Mouse (Mus musculus) embryonic facial prominence, embryonic 10.5 days (tissue): ENCODE measurements around the gene Fam71a. TPM values are rescaled to one million over a fixed set of nuclear protein-coding genes. Genes with fewer than 3 reads are reported as not detected.
A peak's percentile ranks its signal among the peaks of the same experiment; 100 is the strongest.

ENCODE experiments used
- DNase-seq: peaks from one replicate; pipeline ENCODE4 v3.0.0-alpha.2; 2017; ENCODE audit warnings: low spot score
- H3K27ac ChIP-seq: fragments of 300-500 bp; sonication (generic); replicated peaks from 2 replicates; pipeline ENCODE4 v1.5.1; 2016; ENCODE audit warnings: mild to moderate bottlenecking
- H3K27me3 ChIP-seq: fragments of 300-500 bp; sonication (generic); replicated peaks from 2 replicates; pipeline ENCODE4 v1.6.1; 2016; ENCODE audit warnings: low read depth, mild to moderate bottlenecking; ENCODE audit not compliant: poor library complexity, severe bottlenecking
- H3K36me3 ChIP-seq: fragments of 300-500 bp; sonication (generic); replicated peaks from 2 replicates; pipeline ENCODE4 v1.6.1; 2016; ENCODE audit warnings: mild to moderate bottlenecking, moderate library complexity
- H3K4me1 ChIP-seq: fragments of 300-500 bp; sonication (generic); 2 replicates; pipeline ENCODE4 v1.6.1; 2016
- H3K4me3 ChIP-seq: fragments of 300-500 bp; sonication (generic); 2 replicates; pipeline ENCODE4 v1.5.1; 2016; ENCODE audit warnings: mild to moderate bottlenecking, moderate library complexity
- H3K9me3 ChIP-seq: fragments of 300-500 bp; sonication (generic); 2 replicates; pipeline ENCODE4 v1.6.1; 2016; ENCODE audit warnings: mild to moderate bottlenecking
- WGBS: fragments of 180-500 bp; shearing (Covaris S2); methylation state at CpG from one replicate; pipeline ENCODE4 v1.1.7; 2016; 5-methylcytosine and 5-hydroxymethylcytosine counted together
- polyA plus RNA-seq: library from polyadenylated mRNA; unstranded; fragments of >200 nt; fragmentation: Nextera tagmentation; extraction: Ambion mirVana; gene quantifications from 2 replicates; pipeline ENCODE4 v1.2.1, GENCODE M21; 2016

Fam71a gene
- polyA plus RNA-seq = not detected in 2 replicates

GRCm38 (mm10) chr1:191164717-191165116 lies at the start of gene Fam71a:
TSS of gene Fam71a (minus strand) at chr1:191164817.
- no peak within 1 kb of the TSS for H3K27ac ChIP-seq
- 79% methylated on average over 3 of the region's 3 CpGs for WGBS

GRCm38 (mm10) chr1:191211096-191211495 lies 46.5 kb upstream of the Fam71a start:
- Histone ChIP-seq H3K9me3 (no peaks in the 10 kb centered on the region), H3K4me1 (peaks cover 3% of the 10 kb centered on the region), H3K4me3 (no peak overlapping the region), H3K27me3 (0 out of 2 replicates have a peak, but pooled peaks cover 4% of the 10 kb centered on the region), H3K36me3 (no peaks in the 10 kb centered on the region), H3K27ac (no peak overlapping the region)
- 67% methylated on average over 2 of the region's 2 CpGs for WGBS
- no peak for DNase-seq

More at GRCm38 (mm10) chr1:191164717-191165116, at the start of gene Fam71a:
- H3K27me3 ChIP-seq = no peaks in the 10 kb centered on the region
- no peaks in the 10 kb centered on the region; the same call in 1 of the 2 replicates for H3K9me3 ChIP-seq
- no peak within 1 kb of the TSS for H3K4me3 ChIP-seq
- DNase-seq = no peak
- peaks cover 15% of the 10 kb centered on the region for H3K4me1 ChIP-seq
- H3K36me3 ChIP-seq = no peaks in the 10 kb centered on the region

- WGBS = 87% methylated on average over 5 of the region's 5 CpGs
- Histone ChIP-seq H3K9me3 (no peaks in the 10 kb centered on the region), H3K4me3 (no peak overlapping the region), H3K27ac (no peak overlapping the region), H3K4me1 (no peaks in the 10 kb centered on the region), H3K36me3 (no peaks in the 10 kb centered on the region), H3K27me3 (no peaks in the 10 kb centered on the region)
- no peak for DNase-seq
Measured at GRCm38 (mm10) chr1:191205791-191206190, 41.2 kb upstream of the Fam71a start.

- Histone ChIP-seq H3K4me1 (no peaks in the 10 kb centered on the region), H3K36me3 (no peaks in the 10 kb centered on the region), H3K27me3 (no peaks in the 10 kb centered on the region), H3K9me3 (no peaks in the 10 kb centered on the region), H3K27ac (no peak overlapping the region), H3K4me3 (no peak overlapping the region)
- 55% methylated on average over 5 of the region's 5 CpGs for WGBS
- peak; percentile 49 for DNase-seq
Measured at GRCm38 (mm10) chr1:191204876-191205275, 40.3 kb upstream of the Fam71a start.

- DNase-seq = no peak
- H3K4me1 ChIP-seq = no peaks in the 10 kb centered on the region
- H3K27ac ChIP-seq = no peak overlapping the region
- WGBS = 76% methylated on average over 2 of the region's 2 CpGs
- no peak overlapping the region for H3K4me3 ChIP-seq
- H3K9me3 ChIP-seq = no peaks in the 10 kb centered on the region
- no peaks in the 10 kb centered on the region for H3K27me3 ChIP-seq
- H3K36me3 ChIP-seq = no peaks in the 10 kb centered on the region
Measured at GRCm38 (mm10) chr1:191203496-191203895, 38.9 kb upstream of the Fam71a start.

GRCm38 (mm10) chr1:191202208-191202952 lies 37.8 kb upstream of the Fam71a start:
- 83% methylated on average over 11 of the region's 11 CpGs for WGBS
- no peak for DNase-seq

GRCm38 (mm10) chr1:191200816-191201602 lies 36.4 kb upstream of the Fam71a start:
- Histone ChIP-seq H3K27ac (no peak overlapping the region), H3K9me3 (no peaks in the 10 kb centered on the region), H3K4me1 (no peaks in the 10 kb centered on the region), H3K36me3 (no peaks in the 10 kb centered on the region), H3K4me3 (no peak overlapping the region), H3K27me3 (no peaks in the 10 kb centered on the region)
- WGBS = 86% methylated on average over 9 of the region's 9 CpGs
- DNase-seq = no peak

More at GRCm38 (mm10) chr1:191202208-191202952, 37.8 kb upstream of the Fam71a start:
- Histone ChIP-seq H3K27me3 (no peaks in the 10 kb centered on the region), H3K27ac (no peak overlapping the region), H3K4me1 (no peaks in the 10 kb centered on the region), H3K9me3 (no peaks in the 10 kb centered on the region), H3K36me3 (no peaks in the 10 kb centered on the region), H3K4me3 (no peak overlapping the region)

- 77% methylated on average over 7 of the region's 7 CpGs for WGBS
- H3K9me3 ChIP-seq = no peaks in the 10 kb centered on the region
- H3K4me1 ChIP-seq = no peaks in the 10 kb centered on the region
- no peaks in the 10 kb centered on the region for H3K36me3 ChIP-seq
- no peak overlapping the region for H3K27ac ChIP-seq
- no peaks in the 10 kb centered on the region for H3K27me3 ChIP-seq
- no peak for DNase-seq
- no peak overlapping the region for H3K4me3 ChIP-seq
Measured at GRCm38 (mm10) chr1:191197916-191198315, 33.3 kb upstream of the Fam71a start.

- no peak for DNase-seq
- Histone ChIP-seq H3K27ac (no peak overlapping the region), H3K27me3 (peaks cover 11% of the 10 kb centered on the region), H3K4me1 (no peaks in the 10 kb centered on the region), H3K9me3 (no peaks in the 10 kb centered on the region), H3K4me3 (no peak overlapping the region), H3K36me3 (no peaks in the 10 kb centered on the region)
- WGBS = 92% methylated on average over 6 of the region's 6 CpGs
Measured at GRCm38 (mm10) chr1:191196016-191196415, 31.4 kb upstream of the Fam71a start.

- no peak for DNase-seq
- Histone ChIP-seq H3K36me3 (no peaks in the 10 kb centered on the region), H3K4me1 (no peaks in the 10 kb centered on the region), H3K9me3 (no peaks in the 10 kb centered on the region), H3K27ac (no peak overlapping the region), H3K4me3 (no peak overlapping the region), H3K27me3 (peaks cover 25% of the 10 kb centered on the region)
- 56% methylated on average over 14 of the region's 14 CpGs for WGBS
Measured at GRCm38 (mm10) chr1:191193657-191194424, 29.2 kb upstream of the Fam71a start.

- Histone ChIP-seq H3K4me3 (no peak overlapping the region), H3K9me3 (no peaks in the 10 kb centered on the region), H3K27ac (no peak overlapping the region), H3K36me3 (no peaks in the 10 kb centered on the region), H3K27me3 (peaks cover 36% of the 10 kb centered on the region), H3K4me1 (no peaks in the 10 kb centered on the region)
- whole genome bisulfite sequencing = 81% methylated on average over 6 of the region's 6 CpGs
- DNase-seq = no peak
Measured at GRCm38 (mm10) chr1:191192751-191193150, 28.1 kb upstream of the Fam71a start.

GRCm38 (mm10) chr1:191192213-191192612 lies 27.6 kb upstream of the Fam71a start:
- WGBS = 73% methylated on average over 6 of the region's 6 CpGs

More at GRCm38 (mm10) chr1:191192213-191192612, 27.6 kb upstream of the Fam71a start:
- H3K9me3 ChIP-seq = no peaks in the 10 kb centered on the region
- DNase-seq = no peak
- H3K4me3 ChIP-seq = no peak overlapping the region
- peaks cover 42% of the 10 kb centered on the region for H3K27me3 ChIP-seq
- H3K36me3 ChIP-seq = no peaks in the 10 kb centered on the region
- H3K27ac ChIP-seq = no peak overlapping the region
- H3K4me1 ChIP-seq = no peaks in the 10 kb centered on the region
